Mouse (Mus musculus): ENCODE measurements around the gene Zfp710.

DNA sequence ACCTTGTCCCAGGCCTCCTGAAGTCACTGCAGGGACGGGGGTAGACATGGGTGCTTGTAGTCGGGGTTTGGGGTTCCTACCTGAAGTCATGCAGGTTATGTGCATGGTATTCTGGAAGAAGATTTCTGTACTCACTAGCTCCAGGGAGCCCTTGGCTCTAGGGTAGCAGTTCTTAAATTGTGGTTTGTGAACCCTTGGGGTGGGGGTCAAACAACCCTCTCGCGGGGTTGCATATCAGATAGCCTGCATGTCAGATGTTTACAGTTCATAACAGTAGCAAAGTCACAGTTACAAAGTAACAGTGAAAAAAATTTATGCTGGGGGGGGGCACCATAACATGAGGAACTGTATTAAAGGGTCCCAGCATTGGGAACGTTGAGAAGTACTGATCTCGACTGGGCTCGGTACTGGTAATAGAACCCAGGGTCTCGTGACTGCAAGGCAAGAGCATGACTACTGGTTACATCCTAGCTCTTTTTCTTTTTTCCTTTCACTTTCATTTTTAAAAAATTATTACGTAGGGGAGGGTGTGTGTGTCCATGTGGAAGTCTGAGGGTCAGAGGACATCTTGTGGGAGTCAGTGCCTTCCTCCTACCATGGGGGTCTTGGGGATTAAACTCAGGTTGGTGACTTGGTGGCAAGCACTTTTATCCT lies 8.6 kb downstream of the Zfp710 start:
- no peak for TF ChIP-seq CTCF (IDR thresholded peaks at IDR 0.05; ENCODE audit: low read depth, low read length)
- TF ChIP-seq POLR2A (IDR thresholded peaks at IDR 0.05; ENCODE audit: extremely low read depth, insufficient read depth, low read length): no peak
